Mouse (Mus musculus): Measurements from ENCODE around the gene Scarf1.

GRCm38 (mm10) chr11:75540209-75540608 is 26.9 kb downstream of the Scarf1 start:
- TF ChIP-seq CTCF (IDR thresholded peaks at IDR 0.05; ENCODE audit: borderline replicate concordance, insufficient read depth, low read depth, low read length) = no peak
- TF ChIP-seq POLR2A (IDR thresholded peaks at IDR 0.05; ENCODE audit: borderline replicate concordance, insufficient read depth, low read length) = no peak

All from cerebellum, adult 2 months (tissue).